Mouse (Mus musculus) yolk sac, embryonic 10.5 days (tissue): ENCODE results near the gene Ccnjl.

Experiments
- DNase-seq: peaks from one replicate; pipeline ENCODE4 v3.0.0-alpha.2; 2017; ENCODE audit warnings: low spot score

The Ccnjl gene

DNA sequence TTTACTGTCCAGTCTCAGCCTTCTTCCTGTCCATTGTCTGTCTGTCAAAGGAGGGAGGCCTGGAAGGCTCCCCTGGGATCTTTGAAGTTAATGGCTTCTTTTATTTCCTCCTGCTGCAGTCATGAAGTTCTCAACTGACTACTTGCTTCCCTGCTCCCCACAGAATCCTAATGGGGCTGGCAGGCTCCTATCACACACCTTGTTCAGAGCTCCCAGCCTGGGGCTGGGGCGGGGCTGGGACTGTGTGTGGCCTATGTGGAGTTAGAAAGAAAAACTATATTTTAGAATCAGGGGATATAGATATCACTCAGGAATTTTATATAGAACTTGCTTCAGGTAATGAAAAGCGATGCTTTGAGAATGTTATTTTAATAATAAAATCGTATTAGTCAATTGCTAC is 8.1 kb upstream of the Ccnjl start:
- no peak for DNase-seq

- no peak for DNase-seq
Observed at GRCm38 (mm10) chr11:43528078-43528682, 404 bp upstream of the Ccnjl start.

- no peak for DNase-seq
Observed at GRCm38 (mm10) chr11:43530043-43530442, 1.5 kb downstream of the Ccnjl start.

DNA sequence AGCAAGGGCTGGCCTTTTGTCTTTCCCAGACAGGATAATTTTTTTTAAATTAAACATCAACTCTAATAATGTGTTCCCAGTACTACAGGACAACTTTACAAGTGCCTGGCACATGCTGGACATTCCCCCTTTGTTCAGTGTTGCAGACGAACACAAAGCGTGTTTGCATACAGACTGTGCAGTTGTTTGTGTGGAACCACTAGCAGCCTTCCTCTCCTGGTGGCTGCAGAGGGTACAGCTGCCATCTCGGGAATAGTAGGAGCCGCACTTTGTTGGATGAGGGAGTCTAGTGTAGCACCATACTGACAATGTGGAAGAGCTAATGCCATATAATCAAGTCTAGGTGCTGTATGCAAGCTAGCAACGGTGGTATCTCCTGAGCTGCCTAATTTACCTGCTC is 3.0 kb downstream of the Ccnjl start:
- no peak for DNase-seq

DNA sequence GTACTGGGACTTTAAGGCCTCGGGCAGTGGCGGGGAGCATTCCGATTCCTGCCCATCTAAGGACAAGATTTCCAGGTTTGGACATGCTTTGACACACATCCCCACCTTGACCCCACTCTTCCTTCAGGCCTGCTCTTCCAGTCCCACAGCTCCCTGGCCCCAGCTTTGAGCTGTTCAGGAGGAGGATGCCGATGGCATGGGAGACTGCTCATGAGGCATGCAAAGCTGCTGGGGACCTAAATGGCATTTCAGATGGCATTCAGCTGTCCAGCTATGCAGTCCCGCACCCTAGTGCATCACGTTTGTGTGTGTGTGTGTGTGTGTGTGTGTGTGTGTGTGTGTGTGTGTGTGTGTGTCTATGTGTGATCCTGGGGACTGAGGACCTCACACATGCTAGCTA is 8.5 kb downstream of the Ccnjl start:
- no peak for DNase-seq

GRCm38 (mm10) chr11:43539863-43540262 is 11.3 kb downstream of the Ccnjl start:
- no peak for DNase-seq

DNA sequence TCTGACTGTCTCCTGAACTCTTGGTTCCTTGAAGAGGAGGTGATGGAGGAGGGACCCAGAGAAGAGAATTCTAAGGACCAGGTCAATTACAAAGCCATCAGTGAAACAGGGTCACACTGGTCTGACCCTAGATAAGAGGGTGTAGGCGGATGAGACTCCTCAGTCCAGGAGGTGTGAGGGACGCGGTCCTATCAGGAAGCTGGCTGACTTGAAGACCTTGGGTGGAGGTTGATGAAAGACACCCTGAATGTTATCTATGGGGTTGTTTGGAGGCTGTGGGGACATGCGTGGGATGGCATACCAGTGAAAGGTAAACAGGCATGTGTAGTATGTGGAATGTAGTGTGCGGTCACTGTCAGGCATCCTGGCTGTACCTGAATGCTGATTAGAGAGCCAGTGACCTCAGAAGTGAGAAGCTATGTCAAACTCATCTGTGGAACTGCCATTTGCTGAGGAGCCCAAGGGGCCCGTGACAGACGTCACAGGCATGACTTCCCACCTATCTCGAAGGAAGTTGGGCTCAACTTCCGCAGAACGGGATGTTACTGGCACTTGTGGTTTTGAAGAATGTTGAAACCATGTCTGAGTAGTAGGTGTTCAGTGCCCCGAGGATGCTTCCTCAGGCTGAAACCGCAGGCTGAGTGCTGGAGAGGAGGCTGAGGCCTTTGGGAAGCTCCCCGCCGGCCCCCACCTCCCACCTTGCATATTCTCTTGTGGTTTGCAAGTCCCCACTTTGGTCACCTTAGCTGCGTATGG is 15.3 kb downstream of the Ccnjl start:
- no peak for DNase-seq

DNA sequence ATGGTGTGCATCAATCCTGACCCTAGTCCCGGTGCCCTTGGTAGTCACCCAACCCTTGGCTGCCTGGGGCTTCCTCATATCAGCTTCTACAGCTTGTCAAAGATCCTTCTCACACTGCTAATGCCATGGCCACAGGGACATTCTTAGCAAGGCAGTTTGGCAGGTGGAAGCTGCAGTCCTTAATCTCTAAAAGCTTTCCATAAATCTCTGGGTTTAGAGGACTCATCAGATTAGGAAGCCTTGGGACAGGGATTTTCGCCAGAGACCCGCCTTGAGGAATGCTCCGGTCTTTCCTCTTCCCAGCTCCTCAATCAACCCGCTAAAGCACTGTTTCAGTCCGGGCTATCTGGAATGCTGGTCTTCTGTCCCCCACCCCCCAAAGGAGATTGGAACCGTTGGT is 16.2 kb downstream of the Ccnjl start:
- no peak for DNase-seq

- DNase-seq: no peak
Observed at GRCm38 (mm10) chr11:43545873-43546475, 17.4 kb downstream of the Ccnjl start.

DNA sequence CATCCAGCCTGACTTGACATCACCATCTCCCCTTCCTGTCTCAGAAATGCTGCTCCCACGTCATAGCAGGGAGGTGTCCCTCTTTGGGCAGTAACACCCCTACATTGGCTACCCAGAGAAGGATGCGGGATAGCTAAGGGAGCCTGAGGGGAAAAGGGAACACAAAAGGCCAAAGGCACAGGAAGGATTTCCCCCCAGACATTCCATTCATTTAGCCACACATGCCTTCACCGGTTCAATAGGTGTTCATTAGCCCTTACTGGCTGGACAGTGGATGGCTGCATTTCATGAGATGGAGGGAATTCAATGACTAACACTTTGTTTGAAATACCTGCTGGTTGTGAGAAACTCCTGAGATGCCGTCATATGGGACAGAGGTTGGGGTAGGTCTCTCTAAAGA is 18.1 kb downstream of the Ccnjl start:
- DNase-seq: no peak

DNA sequence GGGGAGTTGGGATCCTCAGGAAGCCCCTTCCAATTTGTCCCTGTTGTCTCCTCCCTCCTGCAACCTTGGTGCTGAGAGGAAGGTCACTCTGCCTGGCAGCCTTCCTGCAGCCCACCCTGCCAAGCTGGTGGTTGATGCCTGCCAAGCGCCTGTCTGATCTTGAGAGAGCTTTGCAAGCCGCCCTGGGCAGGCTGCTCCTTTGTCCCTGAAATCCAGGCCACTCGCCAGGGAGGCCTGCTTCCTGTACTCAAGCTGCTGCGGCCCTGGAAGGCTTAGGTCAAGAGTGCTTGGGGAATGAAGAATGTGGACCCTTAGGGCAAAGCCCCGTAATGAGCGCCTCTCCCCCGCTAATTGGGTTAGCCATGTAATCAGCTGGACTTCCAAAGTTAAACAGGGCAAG is 19.6 kb downstream of the Ccnjl start:
- peak; percentile 45 for DNase-seq

DNA sequence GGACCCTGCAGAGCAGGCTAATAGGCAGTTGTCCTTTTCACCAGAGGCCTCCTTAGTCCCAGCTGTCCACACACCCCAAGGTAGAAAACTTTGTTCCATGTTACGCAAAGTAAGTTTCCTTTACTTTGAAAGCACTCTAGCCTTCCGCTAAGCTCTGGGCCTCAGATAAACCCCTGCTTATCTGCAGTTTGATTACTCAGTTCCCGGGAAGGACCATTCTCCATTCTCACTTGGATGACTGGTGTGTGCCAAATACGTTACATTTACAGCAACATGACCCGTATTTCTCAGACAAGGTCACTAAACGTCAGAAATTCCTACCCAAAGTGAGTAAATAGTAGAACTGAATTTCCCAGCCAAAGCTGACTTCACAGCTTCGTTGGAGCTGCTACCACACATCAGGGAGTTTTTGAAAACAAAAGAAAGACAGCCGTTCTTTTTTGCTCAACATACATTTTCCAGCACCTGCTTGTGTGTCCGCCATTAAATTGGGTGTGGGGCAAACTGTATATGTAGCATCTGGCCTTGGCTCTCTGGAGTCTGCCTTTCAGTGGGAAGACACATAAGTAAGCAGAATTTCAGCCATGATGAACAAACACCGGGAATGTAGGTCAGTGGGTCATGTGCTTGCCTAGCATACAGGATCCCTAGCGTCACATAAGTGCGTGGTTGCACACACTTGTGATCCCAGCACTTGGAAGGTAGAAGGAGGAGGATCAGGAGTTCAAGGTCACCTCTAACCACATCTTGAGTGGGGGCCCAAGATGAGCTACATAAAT is 20.3 kb downstream of the Ccnjl start:
- DNase-seq: peak; percentile 59

DNA sequence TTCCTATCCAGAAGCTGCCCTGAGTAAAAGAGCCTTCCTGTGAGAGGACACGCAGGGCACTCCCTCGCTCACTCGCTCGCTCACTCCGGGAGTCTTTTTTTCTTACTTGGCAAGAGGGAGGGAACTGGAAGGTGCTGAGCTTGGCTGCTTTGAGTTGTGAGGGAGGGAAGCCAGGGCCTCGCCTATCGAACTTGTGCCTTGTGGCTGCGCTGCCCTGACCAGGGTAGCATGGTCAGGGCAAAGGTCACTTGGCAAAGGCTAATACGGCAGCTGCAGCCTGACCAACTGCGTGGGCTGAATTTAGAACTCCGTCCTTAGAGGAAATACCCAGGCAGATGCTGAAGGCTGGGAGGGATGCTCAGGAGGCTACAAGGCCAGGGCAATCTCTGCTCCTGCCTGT is 21.1 kb downstream of the Ccnjl start:
- DNase-seq: peak; percentile 39

- DNase-seq: no peak
Observed at GRCm38 (mm10) chr11:43551756-43552155, 23.2 kb downstream of the Ccnjl start.

DNA sequence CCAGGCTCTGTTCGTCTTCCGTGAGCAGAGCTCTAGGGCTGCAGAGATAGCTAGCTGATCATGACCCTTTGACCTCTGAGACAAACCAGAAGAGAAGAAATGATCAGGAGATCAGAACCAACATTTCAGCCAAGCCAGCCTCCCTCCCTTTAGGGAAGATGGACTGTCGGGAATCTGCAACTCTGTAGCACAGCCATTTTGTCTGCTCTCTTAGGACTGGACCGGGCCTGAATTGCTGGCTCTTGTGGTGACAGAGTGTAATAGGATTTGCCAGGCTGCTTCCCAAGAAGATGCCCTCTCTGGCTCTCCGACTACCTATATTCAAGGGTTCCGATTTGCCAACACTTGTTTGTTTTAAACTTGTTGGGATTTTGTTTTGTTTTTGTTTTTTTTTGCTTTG is 24.1 kb downstream of the Ccnjl start:
- no peak for DNase-seq

DNA sequence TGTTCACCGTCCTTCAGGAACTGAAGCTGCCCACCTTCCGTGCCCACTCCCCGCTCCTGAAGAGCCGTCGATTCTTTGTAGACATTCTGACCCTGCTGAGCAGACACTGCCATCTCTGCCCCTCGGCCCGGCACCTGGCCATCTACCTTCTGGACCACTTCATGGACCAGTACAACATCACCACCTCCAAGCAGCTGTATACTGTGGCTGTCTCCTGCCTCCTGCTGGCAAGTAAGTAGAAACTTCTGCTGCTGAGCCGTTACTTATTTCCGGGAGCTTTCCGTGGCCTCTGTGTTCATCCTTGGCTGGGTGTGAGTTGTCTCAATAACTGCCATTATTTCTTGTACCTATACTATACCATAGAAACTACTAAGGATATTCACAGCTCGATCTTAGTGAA is 28.0 kb downstream of the Ccnjl start:
- no peak for DNase-seq

DNA sequence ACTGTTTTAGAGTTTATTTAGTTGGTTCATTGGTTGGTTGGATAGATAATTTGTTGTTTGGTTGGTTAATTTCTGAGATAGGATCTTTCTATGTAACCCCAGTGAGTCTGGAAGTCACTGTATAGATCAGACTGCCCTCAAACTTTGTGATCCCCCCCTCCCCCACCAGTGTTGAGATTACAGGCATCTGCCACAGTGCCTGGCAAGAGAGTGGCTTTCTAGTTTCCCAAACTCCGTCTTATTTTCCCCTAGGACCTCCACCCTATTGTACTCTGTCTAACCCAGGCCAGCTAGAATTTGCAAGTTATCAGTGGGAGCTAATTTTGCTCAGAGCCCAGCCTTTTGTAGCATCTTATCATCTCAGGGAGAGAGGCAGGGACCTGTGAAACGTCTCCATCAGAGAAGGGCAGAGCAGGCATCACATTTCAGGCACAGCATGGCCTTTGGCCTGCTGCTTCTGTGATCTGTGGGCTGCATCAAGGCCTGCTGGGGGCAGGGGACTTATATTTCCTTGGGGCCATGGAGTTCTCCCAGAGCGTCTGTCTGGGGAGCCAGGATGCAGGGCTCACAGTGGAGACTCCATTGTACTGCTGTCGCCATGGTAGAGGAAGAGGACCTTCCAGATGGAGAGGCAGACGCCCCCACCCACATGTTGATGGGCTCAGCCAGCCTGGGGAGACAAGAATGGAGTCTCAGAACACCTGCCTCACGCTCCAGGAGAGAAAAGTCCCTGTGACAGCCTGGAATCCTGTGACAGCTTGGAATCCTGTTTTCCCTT is 31.1 kb downstream of the Ccnjl start:
- DNase-seq: no peak

DNA sequence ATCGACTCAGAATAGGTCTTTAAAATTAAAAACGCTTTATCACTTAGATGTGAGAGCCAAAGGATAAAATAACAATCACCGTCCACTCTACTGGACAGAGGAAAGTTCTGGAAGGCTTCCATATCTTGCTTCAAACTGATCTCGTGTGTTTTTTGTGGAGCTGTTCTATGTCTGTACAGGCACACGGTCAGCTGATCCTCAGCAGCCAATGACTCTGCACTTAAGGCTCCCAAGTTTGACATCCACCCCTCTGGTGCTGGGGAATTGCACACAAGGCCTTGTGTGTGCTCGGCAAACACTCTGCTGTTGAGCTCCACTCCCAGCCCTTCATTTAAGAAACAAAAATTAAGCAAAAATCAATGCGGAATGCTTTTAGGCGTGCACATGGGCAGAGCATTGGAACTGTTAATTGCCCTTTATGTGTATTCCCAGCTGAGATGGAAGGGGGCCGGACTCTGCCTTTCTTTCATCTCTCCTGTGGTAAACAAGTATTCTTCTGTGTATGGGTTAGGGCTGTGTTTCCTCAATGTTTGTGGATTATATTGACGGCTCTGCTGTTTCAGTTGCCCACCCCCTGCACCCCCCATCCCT is 35.2 kb downstream of the Ccnjl start:
- DNase-seq: no peak

DNA sequence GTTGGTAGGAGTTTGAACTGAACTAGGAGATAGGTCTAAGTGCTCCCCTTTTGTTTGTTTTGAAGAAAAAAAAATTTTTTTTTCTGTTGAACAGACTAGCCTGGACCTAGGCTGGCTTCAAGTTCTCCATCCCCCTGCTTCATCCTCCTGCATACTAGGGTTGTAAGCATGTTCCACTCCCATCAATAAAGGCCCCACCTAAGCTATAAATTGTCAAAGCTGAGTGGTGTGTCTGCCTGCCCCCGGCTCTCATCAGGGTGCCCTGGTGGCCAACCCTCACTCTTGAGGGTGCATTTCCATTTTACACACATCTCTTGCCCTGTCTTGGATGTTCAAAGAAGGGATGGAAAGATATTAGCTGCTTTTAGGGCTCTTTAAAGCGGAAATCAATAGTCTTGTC is 36.8 kb downstream of the Ccnjl start:
- no peak for DNase-seq

DNA sequence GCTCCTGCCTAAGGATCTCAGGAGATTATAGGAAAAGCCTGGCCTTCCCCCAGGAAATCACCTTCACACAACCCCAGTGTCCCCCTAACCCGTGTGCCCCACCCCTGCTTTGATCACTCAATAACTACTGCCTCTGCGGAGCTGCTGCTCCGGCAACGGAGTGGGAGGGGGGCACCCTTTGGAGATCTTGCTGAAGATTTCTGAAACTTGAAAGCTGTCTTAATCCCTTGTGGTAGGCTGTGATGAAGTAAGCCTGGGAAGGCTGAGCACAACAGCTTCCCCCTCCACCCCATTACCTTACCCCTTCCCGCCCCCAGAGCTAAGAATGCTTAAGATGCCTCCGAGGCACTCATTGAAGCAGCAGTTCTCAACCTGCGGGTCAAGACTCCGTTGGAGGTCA is 37.3 kb downstream of the Ccnjl start:
- DNase-seq: no peak

- no peak for DNase-seq
Observed at GRCm38 (mm10) chr11:43566696-43567095, 38.1 kb downstream of the Ccnjl start.

DNA sequence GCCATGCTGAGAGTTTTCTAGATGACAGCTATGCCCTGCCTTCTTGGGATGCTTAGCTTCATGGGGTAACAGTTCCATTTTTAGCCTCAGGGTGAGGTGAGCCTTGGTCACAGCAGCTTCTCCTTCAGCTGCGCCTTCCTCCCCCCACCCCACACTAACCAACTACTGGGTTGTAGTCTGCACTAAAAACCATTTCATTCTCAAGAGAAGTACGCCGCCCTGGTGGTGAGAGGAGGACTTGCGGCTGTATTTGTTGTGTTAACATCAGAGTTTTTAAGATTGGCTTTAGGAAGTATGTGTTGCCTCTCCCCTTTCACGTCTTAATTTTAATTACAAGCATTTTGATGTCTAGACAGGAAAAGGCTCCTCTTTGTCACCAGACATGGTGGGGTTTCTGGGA is 39.7 kb downstream of the Ccnjl start:
- no peak for DNase-seq
